Mouse (Mus musculus): Measurements from ENCODE around the gene Sept4.

Sept4 gene

DNA sequence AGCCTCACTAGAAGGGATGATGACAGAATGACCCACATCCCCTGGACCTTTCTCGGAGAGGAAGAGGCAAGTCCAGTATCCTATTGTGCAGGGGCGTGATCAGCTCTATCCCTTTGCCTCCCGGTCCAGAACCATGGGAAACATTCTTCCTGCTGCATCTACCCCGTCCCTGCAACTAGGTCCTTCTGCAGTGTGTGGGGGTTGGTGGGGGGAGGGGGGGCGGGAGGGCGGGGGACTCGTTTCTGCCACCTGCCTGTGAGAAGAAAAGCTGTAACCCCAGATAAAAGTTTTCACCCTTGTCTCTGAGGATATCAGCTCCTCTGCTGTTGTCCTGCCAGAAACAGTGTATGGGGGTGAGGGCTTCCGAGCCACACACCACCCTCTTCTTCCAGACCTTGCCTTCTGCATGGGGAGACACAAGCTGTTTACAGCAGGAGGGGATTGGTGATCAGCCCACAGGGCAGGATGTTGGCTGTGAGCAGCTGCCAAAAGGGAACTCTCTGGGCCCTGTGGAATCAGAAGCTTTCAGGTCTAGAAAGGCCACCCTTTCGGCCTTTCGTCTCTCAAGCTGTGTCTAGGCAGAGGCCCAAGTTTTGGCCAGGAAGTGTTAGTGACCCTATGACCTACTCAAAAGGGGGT, 10.4 kb downstream of the Sept4 start:
- in situ Hi-C loops (cut with MseI, MboI): no loop called here

DNA sequence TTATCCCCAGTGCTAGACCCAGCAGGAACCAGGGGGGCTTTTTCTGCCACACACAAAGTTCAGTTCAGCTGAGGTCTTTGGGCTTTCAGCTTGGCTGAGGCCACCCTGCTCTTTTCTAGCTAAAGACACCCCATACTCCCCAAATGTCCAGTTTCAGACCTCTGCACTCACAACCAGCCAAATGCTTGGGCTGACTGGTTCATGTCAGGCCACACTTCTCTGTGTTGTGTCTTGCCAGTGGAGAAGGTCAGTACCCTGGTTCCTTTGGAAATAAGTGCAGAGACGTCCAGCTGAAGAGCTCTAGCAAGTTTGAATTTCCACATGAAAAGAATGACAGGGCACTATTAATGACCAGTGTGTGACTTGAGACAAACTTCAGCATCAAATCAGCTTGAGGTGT, 11.0 kb downstream of the Sept4 start:
- in situ Hi-C loops (cut with MseI, MboI): no loop called here

DNA sequence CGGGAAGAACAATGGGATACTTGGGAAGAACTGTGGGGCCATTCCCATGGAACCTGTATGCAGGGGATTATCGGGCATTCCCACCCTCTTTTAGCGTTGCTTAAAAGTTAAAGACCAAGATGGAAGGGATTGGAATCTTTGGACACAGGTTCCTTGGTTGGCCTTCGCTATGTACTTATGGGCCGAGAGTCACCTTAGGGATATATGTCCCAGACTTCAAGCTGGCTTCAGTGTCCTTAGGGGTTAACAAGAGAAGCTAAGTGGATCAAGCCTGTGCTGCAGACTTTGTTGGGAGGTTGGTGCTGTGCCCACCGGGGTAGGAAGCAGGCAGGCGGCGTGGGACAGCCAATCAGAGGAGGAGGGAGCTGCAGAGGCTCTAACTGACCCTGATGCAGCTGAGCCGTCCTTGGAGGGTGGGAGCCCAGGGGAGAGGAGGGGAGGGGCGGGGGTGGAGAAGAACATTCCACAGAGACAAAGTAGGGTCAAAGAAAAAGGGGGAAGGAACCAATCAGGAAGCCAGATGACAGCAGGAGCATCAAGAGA, 11.9 kb downstream of the Sept4 start:
- in situ Hi-C loops (cut with MseI, MboI): no loop called here

DNA sequence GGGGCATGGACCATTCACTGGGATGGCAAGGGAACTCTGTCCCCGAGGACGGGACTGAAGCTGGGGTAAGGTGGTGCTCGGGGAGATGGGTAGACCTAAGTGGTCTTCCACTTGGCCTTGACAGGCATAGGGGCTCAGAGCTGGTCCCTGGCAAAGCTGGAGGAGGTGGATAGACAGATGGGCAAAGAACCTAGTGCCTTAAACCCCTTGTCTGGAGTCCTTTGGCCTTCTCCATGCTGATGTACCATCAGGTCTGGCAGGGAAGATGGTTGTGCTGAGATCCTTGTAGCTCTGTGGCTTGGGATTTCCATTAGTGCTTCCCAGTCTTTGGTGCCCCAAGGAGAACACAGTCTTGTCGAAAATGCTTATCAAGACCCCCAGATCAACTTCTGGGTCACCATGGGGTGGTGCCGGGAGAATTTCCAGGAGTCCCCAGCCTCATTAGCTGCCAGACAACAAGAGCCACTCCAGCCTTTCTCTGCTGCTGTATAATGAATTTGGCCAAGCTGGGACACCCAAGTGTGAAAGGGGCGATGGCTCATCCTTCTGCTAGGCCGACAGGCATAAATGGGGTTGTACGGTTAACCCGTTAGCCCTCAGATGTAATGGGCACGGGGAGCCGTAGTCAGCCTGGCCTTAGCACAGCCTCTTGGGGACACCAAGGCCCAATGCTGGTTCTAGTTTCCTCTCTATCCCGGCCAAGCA, 12.6 kb downstream of the Sept4 start:
- in situ Hi-C loops (cut with MseI, MboI): no loop called here

DNA sequence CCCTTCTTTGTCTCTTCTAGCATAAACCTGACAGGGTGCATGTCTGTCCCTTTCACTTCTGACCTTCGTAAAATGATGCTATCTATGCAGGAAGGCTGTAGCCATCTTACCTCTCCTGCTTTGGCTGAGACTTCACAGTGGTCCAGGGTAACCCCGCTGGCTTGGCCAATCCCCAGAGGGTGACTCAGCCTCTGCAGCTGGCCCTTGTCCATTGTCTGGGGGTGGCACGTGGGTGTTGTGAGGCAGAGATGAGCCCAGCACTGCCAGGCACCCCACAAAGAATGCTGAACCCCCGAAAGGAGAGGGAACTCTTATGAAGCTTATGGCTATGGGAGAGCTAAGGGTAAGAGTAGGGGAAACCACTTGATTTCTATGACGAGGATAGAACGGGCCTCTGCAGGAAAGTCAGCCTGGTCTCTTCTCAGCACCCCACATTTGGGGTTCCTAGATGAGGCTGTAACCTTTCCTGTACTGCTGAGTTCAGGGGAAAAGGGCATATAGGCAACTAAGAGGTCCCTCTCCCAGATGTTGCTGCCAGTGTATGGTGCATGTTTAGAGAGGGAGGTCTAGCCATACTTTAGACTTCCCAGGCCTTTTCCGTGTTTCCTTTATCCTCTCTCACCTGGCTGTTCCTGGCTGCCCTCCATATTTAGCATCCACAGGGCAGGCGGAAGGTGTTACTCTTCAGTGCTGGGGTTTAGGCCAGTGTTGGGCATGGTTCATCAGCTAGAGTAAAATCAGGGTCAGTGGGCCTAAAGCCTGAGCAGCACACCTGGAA, 13.4 kb downstream of the Sept4 start:
- in situ Hi-C loops (cut with MseI, MboI): no loop called here

DNA sequence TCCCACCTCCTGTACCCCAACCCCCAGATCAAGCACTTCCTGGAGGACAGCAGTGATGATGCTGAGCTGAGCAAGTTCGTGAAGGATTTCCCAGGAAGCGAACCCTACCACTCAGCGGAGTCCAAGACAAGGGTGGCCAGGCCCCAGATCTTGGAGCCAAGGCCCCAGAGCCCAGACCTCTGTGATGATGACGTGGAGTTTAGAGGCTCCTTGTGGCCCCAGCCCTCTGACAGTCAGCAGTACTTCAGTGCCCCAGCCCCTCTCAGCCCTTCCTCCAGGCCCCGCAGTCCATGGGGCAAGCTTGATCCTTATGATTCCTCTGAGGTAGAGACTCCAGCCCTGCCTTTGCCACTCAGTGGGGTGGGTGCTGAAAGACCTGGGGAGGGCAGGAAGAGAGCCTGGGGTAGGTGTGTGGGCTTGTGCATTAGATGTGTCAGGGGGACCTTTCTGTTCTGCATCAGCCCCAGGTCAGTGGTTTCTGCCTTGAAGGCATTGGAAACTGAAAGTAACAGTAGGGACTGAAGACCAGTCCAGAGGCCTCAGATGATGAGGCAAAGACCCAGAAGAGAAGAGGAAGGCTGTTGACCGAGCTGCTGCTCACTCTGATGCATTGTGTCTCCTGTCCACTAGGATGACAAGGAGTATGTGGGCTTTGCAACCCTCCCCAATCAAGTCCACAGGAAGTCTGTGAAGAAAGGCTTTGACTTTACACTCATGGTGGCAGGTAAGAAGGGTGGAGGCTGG, 14.8 kb downstream of the Sept4 start:
- in situ Hi-C loops (cut with MseI, MboI): no loop called here

DNA sequence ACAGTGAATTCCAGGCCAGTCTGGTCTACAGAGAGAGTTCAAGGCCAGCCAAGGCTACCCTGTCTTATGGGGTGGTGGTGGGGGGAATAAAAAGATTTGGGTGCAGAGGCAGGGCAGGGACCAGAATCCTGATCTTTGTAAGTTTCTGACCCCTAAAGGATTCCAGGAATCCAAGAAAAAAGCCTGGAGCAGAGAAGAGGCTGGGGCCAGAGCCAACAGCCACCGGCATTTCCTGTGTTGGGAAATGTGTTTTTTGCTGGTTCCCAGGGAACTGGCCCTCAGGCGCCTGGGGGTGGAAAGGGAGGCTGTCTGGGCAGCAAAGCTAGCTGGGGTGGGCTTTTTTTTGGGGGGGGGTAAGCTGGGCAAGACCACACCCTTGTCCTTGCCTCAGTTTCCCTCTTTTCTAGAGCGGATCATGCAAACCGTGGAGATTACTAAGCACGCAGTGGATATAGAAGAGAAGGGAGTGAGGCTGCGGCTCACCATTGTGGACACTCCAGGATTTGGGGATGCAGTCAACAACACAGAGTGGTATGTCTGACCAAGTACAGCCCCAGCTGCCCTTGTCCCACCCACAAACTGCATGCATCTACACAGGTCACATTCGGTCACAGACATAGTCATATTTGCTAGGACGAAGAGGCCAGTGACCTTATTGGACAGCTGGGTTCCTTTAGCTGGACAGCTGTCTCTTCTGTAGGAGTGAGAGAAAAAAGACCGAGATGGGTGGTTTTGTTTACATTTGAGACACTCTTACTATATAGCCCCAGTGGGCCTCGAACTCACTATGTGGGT, 16.2 kb downstream of the Sept4 start:
- in situ Hi-C loops (cut with MseI, MboI): no loop called here

DNA sequence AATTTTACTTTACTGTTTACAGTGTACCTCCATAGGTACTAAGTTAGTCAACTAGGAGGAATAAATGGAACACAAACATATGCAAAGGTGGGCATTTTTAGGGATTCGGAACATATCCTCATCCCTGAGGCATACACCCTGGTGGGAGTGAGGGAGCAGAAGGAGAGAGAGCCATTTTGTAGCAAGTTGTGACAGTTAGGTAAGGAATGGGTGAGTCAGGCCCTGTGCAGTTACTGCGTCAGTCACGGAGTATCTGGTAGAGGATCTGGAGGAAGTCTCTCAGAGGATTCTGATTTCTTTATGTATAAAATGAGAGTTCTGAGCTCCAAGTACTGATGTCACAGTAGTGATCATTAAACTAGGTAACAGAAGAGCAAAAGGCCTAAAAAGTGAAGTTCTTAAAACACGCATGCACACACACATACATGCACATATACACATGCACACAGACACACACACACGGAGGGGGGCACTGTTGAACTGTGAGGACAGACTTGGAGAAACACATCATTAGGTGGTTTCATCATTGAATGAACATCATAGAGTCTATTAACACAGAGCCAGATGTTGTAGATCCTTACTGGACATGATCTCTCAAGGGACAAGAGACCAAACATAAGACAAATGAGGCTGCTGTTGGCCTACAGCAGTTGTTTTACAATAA, 18.6 kb downstream of the Sept4 start:
- in situ Hi-C loops (cut with MseI, MboI): no loop called here

DNA sequence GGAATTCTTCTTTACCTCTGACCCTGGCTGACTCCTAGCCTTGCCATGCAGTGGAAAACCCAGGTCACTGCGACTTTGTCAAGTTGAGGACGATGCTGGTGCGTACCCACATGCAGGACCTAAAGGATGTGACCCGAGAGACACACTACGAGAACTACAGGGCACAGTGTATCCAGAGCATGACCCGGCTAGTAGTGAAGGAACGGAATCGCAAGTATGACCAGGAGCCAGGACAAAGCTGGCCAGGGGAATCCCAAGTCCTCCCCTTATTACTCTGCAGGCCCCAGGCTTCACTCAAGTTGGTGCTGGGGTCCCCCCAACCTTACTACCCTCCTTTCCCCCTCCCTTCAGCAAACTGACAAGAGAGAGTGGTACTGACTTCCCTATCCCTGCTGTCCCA, 20.9 kb downstream of the Sept4 start:
- in situ Hi-C loops (cut with MseI, MboI): no loop called here

DNA sequence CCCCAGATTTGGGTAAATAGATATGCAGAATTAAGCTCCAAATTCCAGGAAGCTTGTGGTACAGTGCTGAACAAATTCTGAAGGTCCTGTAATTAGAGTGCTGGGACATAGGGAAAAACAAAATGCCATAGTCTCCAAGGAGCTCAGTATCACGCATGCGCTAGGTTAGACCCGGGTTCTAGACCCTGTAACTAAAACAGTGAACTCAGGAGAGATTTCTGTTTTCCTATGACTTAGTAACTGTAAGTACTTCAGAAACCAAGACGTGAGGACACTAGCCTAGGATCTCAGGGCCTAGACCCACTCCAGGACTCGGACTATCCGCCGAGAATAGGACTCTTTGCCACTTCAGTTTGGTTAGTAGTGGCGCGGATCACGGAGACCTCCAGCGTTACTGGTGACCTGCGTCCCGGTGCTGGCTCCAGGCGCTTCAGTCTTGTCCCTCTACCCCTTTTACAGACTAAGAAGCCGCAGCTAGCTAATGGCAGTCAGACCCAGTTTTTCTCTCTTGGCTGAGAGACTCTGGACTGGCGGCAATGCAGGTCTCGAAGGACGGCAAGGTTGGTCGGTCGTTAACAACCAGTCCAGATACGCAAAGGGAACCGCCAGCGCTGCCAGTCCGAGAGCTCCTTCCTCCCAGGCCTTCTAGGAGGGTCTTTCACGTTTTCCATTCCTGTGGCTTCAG, 22.3 kb downstream of the Sept4 start:
- in situ Hi-C loops (cut with MseI, MboI): no loop called here

DNA sequence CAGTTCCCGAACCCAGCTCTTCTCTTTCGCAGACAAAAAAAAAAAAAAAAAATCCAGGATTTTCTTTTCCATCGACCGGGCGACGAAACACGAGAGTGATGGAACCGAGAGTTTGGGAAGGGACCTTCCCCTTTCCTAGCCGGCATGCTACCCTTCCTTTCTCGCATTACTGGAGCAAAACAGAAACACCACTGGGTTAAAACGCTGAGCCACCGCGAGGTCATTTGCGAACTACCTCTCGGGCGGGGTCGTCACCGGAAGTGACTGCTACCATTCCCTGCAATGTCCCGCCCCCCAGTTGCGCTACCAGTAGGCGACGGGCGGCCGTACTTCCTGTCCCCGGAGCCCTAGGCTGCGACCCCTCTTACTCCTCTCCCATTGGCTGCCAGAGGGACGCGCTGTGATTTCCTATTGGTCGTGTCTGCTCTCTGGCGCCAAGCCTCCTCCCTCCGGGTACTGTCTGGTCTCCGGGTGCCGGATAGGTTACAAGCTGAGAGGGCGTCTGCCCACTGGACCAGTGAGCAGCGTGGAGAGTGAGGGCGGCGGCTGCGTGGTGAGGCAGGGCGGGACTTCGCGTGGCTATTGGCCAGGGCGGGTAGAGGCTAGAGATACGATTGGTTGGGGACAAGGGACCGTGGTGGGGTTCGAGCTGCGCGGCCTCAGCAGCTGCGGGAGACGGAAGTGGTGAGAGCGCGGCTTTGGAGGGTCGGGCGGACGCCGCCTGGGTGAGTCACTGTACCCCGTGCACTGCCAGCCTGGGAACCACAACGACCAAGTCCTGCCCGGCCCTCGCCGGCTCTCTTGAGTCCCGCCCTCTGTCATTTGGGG, 23.0 kb downstream of the Sept4 start, which contains the start of gene Mtmr4:
Gene Mtmr4 (plus strand): TSS at position 637 of the 828 bp plus-strand sequence.
- in situ Hi-C loops (cut with MseI, MboI): no loop called here

DNA sequence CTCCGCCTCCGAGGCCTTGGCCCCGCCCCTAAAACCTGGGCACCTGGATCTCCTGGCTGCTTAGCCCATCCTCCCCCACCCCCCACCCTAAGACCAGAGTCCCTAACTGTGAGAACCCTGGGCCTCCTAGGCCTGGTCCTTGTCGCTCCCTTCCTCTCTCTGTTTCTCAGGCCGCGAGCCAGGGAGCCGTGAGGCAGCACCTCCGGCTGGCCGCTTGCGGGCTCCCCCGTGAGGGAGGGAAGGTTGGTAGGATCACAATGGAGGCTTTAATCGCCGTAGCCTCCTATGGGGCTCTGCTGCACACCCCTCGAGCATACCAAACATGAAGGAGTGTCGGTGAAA, 23.6 kb downstream of the Sept4 start:
- in situ Hi-C loops (cut with MseI, MboI): no loop called here

DNA sequence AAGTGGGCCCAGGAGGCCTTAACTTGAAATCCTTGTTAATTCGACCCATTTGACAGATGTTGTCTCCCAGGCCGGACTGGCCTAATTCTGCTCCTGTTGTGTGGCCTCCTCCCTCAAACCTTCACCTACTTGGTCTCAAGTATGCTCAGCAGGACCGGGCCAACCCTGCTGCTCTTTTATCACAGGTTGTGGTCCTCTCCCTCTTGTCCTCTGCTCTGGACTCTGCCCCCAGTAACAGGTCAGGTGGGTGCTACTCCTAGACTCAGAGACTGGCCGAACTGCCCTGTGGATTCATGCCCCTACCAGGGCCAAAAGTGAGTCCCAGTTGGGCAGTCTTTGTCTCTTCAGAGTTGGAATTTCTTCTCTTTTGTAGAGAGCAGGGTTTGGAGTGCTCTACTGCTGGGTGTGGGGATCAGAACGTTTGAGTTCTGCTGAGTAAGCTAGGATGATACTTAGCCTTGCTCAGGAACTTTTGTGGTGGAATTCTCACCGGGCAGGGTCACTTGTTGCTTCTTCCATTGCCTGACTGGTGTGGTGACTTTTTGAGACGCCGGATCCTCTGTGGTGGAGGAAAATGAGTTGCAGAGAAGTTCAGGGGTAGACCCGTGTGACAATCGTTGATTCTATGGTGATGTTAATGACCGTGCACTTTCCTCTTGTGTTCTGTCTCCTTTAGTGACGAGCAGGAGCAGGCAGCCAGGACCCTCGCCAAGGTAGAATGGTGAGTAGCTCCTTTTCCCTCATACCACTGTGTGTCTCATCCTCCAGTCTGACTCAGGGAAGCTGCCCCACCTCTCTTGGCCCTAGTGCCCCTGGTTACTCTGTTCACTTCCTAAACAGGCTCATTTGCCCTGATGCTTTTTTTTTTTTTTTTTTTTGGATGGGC, 24.3 kb downstream of the Sept4 start:
- in situ Hi-C loops (cut with MseI, MboI): no loop called here

DNA sequence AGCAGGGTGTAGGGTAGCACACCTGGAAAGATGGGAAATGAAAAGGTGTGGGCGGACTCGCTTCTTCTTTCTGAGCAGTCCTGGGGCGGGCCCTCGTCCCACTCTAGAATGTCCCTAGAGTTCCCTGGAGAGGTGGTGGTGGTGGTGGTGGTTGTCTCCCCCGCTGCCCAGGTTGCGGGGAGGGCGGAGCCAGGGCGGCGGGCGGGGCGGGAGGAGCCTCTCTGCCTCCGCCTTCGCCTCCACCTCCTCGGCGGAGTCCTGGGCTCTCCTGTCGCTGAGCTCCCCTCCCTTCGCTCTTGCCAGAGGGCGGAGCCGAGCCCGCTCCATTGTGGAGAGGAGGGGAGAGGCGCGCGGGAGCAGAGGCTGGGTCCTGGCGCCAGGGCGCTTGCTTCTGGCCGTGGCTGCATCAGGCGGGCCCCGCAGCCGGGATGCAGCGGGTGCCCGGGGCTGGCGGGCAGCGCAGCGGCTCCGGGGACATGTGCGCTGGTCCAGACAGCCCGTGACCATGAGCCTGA, 26.7 kb downstream of the Sept4 start:
- in situ Hi-C loops (cut with MseI, MboI): no loop called here

DNA sequence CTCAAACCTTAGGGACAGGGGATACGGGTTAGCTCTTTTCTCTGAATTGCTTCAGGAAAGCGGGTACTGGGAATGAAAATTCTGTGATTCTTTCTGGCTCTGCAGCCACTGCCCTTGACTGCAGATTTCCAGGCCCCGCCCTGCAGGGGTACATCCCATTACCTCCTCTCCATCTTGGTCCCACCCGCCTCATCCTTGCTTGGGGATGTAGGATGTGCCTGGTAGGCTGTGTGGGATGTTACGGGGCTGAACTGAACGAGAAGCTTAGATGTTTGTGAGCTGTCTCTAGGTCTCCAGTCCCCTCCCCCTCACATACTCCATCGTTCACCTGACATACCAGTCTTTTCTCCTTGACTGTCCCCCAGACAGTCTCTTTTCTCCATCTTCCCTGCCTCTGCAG, 27.3 kb downstream of the Sept4 start:
- in situ Hi-C loops (cut with MseI, MboI): no loop called here

DNA sequence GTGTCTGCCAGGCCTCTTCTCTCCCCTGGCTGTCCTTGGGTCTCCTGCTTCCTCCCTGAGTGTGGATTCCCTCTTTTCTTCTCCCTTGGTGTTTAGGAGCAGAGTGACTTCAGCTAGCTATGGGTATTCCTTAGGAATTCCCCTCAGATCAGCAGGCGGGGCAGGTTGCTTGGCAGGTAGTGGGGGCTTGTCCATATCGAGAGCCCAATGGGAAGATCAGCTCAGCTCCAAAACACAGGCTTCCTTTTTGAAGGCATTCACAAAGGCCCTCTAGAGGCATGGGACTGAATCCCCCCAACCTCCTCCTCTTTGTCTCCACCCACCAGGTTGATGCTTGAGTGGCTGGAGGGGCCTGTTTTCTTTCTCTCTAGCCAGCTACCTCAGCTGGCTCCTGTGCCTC, 27.8 kb downstream of the Sept4 start:
- in situ Hi-C loops (cut with MseI, MboI): no loop called here

DNA sequence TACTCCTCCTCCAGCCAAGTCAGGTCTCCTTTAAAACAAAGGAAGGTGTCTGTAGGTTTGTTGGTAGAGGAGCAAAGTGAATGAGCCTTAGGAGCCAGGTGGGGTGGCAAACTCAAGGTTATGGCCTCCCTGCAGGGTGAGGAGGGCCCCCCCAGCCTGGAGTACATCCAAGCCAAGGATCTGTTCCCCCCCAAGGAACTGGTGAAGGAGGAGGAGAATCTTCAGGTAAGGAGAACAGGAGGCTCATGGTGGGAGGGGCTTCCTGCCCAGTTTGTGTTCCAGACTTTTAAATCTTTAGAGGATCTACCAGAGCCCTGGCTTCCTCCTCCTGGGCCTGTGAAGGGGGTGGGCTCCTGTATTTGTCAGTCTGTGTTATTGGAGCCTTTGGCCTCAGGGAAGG, 28.4 kb downstream of the Sept4 start:
- in situ Hi-C loops (cut with MseI, MboI): no loop called here

Measured in mouse trophoblast stem cell (cell line).